Mouse (Mus musculus): ENCODE results near the gene Slc6a21.
A peak's percentile ranks its signal among the peaks of the same experiment; 100 is the strongest.

Slc6a21 gene

DNA sequence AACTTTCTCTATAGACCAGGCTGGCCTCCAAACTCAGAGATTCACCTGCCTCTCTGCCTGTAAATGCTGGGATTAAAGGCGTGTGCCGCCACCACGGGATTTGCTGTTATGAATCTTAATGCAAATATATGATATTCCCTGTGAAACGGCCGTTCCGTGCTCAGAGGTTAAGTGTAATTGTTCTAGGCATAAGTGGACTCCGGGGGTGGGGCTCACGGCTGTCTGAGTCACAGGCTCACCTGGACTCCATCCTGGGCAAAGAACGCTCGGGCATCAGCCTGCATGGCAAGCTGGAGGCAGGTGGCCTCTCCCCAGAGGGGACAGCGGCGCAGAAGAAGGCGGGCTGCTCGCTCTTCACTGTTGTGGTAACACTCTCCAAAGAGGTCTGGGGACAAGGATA is 39.2 kb downstream of the Slc6a21 start:
- DNase-seq (ENCODE audit: low spot score) = no peak

DNA sequence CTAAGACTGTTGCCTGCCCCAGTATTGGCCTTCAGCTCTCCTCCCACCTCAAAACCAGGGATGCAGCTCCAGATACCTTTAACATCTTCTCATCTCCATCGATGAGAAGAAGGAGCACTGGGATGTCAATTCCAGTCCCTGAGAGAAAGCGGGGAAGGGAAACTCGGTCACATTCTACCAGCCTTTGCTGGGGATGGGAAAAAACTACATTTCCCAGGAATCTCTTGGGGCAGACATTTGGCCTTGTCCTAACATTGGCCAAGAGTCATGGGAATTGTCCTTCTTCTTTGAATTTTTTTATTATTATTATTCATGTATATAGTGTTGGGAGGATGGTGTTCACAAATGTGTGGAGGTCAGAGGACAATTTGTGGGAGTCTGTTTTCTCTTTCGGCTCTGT is 44.9 kb downstream of the Slc6a21 start:
- DNase-seq (ENCODE audit: low spot score) = no peak

DNA sequence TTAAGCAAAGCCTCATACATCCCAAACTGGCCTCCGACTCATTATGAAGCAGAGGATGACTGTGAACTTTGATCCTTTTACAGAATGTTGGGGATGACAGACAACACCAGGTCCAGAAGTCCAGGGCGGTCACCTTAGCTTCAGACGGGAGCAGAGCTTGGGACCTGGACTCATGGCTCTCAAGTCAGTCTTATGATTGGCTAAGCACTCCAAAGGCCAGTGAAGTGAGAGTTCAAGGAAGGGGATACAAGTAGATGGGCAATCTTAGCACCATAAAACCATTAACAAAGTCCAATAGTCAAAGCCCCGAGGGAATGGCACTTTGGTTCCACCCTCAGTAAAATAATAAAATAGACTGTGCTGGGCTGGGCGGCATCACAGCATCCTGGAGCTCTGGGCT is 45.8 kb downstream of the Slc6a21 start:
- no peak for DNase-seq (ENCODE audit: low spot score)

DNA sequence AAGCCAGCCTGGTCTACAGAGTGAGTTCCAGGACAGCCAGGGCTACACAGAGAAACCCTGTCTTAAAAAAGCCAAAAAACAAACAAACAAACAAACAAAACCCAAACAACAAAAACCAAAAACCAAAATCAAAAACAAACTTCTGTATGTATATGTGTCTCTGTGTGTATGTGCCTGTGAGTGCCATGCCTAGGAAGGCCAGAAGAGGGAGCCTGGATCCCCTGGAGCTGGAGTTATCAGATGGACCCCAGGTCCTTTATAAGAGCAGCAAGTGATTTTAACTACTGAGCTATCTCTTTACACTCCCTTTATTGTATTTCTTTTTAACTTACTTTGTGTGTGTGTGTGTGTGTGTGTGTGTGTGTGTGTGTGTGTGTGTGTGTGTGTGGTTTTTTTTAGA is 48.5 kb downstream of the Slc6a21 start:
- no peak for DNase-seq (ENCODE audit: low spot score)

DNA sequence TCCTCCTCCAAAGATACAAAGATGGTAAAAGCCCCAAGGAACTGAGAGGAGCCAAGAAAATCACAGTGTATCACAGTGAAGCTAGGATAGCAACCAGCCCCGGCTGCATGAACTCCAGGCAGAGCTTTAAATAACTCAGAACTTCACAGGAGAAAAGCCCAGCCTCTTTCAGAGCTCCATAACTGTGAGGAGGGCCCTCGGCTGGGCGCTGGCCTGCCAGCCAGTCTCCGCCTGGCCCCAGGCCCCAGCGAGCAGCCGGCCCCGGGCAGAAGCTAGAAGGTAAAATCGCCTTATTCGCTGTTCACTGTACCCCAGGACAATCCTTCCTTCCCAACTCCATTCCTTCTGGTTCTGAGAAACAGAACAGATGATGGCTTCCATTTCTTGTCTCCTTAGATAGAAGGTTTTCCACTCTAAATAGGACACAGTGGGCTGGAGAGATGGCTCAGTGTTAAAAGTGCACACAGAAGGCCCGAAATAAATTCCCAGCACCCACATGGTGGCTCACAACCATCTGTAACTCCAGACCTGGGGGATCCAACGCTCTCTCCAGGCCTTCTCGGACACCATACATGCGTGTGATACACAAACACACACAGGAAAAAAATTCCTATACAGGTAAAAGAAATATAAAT is 51.6 kb downstream of the Slc6a21 start:
- DNase-seq (ENCODE audit: low spot score) = no peak

DNA sequence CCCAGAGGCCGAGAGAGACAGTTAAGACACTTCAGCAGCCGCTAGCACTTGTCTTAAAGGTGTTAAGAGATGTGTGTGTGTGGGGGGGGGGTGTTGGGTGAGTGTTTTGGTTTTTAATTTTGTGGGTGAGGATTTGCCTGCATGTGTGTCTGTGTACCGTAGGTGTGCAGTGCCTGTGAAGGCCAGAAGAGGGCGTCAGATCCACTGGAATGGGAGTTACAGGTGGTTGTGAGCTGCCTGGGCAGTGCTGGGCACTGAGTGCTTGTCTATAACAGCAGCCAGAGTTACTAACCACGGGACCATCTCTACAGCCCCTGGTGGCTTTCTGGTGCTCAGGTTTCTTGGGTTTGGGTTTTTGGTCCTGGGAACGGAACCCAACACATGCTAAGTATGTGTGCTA is 54.2 kb downstream of the Slc6a21 start:
- no peak for DNase-seq (ENCODE audit: low spot score)

DNA sequence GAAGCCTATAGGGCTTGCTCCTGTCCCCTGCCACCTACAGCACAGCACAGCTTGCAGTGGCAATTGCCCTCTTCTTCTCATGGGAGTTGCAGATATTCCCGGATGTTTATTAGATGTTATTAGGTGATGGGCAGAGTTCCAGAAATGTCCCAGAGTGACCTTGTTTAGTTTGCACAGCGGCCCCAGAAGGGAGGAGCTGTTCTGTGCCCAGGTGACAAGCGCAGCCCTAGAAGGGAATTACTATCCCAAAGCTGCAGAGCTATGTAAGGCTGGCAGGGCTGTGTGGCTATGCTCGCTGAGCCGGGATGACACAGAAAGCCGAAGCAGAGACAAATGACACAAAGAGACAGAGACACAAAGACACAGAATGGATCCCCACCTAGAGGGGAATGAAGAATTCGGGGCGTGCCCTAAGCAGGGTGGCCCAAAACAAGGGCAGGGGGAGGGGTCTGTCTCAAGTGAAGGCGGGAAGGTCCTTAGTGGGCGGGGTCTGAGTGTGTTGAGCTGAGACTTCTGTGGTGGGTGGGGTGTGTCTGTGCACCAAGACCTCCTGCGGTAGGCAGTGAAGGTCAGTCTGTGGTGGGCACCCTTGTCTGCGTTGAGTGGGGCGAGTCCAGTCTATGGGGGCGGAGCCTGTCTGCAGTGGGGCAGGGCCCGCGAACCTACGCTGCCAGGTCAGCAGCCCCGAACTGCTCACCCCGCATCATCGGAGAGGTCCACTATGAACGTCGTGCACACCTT is 55.5 kb downstream of the Slc6a21 start:
- no peak for DNase-seq (ENCODE audit: low spot score)

DNA sequence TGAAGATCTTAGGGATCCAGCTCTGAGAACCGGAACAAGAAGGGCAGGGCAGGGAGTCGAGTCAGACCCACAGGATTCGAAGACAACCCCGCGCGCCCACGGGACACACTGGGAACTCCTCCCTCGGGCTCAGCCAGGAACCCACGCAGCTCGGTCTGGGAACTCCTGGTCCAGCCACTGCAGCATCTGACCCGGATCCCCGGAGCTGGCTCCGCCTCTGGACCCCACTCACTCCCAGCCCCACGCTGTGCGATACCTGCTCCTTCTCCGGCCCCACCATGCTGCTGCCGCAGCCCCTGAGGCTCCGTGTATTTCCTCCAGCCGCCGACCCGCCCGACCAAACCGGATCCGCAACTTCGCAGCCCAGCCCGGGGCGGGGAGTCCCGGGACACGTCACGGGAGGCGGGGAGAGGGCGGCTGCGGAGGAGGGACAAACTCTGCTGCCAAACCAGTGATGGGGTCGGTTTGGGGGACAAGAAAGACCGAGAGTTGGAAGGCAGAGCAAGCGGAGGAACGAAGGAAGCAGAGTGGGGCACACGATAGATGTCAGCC is 56.2 kb downstream of the Slc6a21 start, which contains the start of gene Trpm4:
Gene Trpm4, minus strand, starts transcription at position 350 of the 552 bp plus-strand sequence.
- peak; percentile 70 for DNase-seq (ENCODE audit: low spot score)

DNA sequence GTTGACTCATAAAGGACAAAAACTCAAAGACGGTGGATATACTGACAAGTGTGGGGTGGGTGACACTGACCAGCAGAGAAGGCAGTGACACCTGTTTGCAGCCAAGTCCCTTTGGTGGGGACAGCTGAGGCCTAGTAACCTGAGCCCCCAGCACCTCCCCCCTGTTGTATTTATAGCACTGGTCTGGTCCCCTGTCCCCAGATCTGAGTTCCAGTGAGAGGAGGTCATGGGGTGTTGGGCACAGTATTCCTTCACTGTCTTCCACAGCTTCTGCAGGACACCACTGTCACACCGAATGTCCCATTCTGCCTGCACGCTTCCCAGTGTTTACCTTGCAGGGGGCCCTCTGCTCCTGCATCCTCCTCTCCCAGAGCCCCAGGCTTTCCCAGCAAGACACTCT is 57.3 kb downstream of the Slc6a21 start:
- no peak for DNase-seq (ENCODE audit: low spot score)

DNA sequence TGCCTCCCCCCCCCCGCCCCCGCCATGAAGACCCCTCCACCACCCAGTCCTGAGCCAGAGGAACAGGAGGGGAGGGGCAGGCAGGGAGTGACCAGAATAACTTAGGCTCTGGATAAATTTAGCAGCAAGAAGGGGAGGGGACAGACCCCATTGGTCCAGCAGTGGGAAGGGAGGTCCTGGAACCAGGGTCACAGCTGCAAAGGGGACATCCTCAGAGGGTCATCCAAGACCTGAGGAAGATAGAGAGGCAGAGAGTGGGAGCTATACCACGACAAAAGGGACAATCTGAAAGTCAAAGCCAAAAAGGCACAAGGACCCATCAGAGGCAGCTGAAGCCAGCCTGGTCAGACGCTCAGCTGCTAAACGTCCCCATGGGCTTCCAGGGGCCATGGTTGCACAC is 57.7 kb downstream of the Slc6a21 start, which contains the start of gene Hrc:
Gene Hrc, plus strand, starts transcription at position 235 of the 400 bp plus-strand sequence.
- no peak for DNase-seq (ENCODE audit: low spot score)

DNA sequence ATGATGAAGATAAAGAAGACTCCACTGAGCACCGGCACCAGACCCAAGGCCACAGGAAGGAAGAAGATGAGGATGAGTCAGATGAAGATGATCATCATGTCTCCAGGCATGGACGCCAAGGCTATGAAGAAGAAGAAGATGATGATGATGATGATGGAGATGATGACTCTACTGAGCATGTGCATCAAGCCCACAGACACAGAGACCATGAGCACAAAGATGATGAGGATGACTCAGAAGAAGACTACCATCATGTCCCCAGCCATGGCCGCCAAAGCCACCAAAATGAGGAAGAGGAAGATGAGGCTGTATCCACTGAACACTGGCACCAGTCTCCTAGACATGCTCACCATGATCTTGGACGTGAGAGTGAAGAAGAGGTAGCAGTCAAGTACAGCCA is 59.0 kb downstream of the Slc6a21 start:
- no peak for DNase-seq (ENCODE audit: low spot score)

DNA sequence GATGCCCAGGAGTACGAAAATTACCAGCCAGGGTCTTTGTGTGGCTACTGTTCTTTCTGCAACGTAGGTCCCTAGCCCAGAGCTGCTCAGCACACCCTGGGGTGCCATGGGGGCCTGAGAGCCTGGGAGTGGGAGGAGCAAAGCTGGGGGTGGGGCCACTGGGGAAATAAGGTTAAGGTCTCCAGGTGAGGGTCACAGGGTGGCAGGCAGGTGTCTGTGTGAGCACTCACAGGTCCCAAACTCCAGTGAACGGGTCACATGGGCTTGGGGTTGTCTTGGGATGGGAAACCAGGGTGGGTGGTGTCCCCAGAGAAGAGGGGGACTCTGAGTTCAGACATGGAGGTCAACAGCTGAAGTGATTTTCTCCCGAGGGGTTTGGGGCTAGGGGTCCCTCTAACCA is 60.2 kb downstream of the Slc6a21 start:
- DNase-seq (ENCODE audit: low spot score) = no peak

DNA sequence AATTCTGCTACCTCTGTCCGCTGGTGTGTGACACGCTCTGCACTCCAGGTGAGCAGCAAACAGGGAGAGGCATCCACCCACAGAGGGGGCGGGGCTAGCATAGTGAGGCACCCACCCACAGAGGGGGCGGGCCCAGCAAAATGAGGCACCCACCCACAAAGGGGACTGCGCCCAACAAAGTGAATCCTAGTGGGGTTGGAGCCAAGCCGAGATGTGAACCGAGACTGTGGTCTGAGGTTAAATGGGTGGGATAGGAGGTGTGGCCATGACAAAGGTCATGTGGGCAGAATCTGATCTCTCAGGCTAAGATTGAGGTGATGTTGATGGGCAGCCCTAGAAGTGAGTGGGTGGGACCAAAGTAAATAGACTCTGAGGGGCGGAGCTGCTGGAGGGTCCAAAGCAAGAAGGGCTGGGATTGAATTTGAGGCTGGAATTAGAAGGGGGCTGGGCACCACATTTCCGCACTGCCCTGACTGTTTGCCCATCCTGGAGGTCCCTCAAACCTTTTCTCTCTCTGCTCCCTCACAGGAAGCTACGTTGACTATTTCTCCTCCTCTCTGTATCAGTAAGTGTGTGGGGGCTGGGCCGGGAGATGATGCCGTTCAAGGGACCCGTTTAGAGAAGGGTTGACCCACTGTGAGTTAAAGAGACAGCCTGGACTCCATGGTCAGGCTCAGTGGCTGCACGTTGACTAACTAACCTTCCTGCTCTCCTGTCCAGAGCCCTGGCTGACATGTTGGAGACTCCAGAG is 61.0 kb downstream of the Slc6a21 start:
- DNase-seq (ENCODE audit: low spot score) = peak; percentile 52
